Mouse (Mus musculus) MEL (cell line): ENCODE results near the gene Ets1. TPM values are rescaled to one million over a fixed set of nuclear protein-coding genes. Genes with fewer than 3 reads are reported as not detected.

Experiments
- DNase-seq: peaks from one replicate; pipeline ENCODE4 v3.0.0; 2011; ENCODE audit warnings: low read depth, low spot score
- H3K27ac ChIP-seq: 2 replicates; pipeline ENCODE4 v1.5.1; 2012; ENCODE audit warnings: low read depth, mild to moderate bottlenecking, control low read depth, low read length, moderate library complexity; ENCODE audit not compliant: control insufficient read depth
- H3K27me3 ChIP-seq, 2 experiments: fragments of 150-350 bp in 1 of 2; sonication (generic) in 1 of 2; 2 replicates each; pipeline ENCODE4 v1.6.1; 2012; ENCODE audit warnings: low read length in 2 of 2, mild to moderate bottlenecking in 2 of 2, improper control_type of control experiment in 1 of 2, moderate library complexity in 1 of 2; ENCODE audit not compliant: insufficient read depth in 2 of 2, control insufficient read depth in 1 of 2
- H3K36me3 ChIP-seq, 2 experiments: 2 replicates each; pipeline ENCODE4 v1.6.1; 2012 to 2014; ENCODE audit warnings: low read length in 2 of 2, improper control_type of control experiment in 1 of 2, inconsistent platforms in 1 of 2, mild to moderate bottlenecking in 1 of 2; ENCODE audit not compliant: insufficient read depth in 2 of 2, control insufficient read depth in 1 of 2
- H3K4me1 ChIP-seq, 2 experiments: fragments of 150-350 bp in 1 of 2; sonication (generic) in 1 of 2; 2 replicates each; pipeline ENCODE4 v1.6.1; 2012; ENCODE audit warnings: low read length in 2 of 2, improper control_type of control experiment in 1 of 2, mild to moderate bottlenecking in 1 of 2; ENCODE audit not compliant: insufficient read depth in 2 of 2, control insufficient read depth in 1 of 2
- H3K4me3 ChIP-seq, 2 experiments: fragments of 150-350 bp in 1 of 2; sonication (generic) in 1 of 2; 2 replicates each; pipeline ENCODE4 v1.5.1; 2012; ENCODE audit warnings: low read depth in 2 of 2, low read length in 2 of 2, mild to moderate bottlenecking in 2 of 2, moderate library complexity in 2 of 2, control low read depth in 1 of 2, improper control_type of control experiment in 1 of 2; ENCODE audit not compliant: control insufficient read depth in 1 of 2, insufficient read depth in 1 of 2
- H3K79me2 ChIP-seq: 2 replicates; pipeline ENCODE4 v1.6.1; 2012; ENCODE audit warnings: mild to moderate bottlenecking, low read length, moderate library complexity; ENCODE audit not compliant: control insufficient read depth, poor library complexity, insufficient read depth
- H3K9ac ChIP-seq: 2 replicates; pipeline ENCODE4 v1.6.1; 2012; ENCODE audit warnings: low read depth, mild to moderate bottlenecking, control low read depth, low read length, moderate library complexity; ENCODE audit not compliant: control insufficient read depth, poor library complexity, severe bottlenecking
- H3K9me3 ChIP-seq: fragments of 150-350 bp; sonication (generic); replicated peaks from 2 replicates; pipeline ENCODE4 v1.6.1; 2012; ENCODE audit warnings: mild to moderate bottlenecking, low read length, improper control_type of control experiment, moderate library complexity; ENCODE audit not compliant: insufficient read depth
- CHD2 ChIP-seq: IDR thresholded peaks from 2 replicates; pipeline ENCODE4 v1.6.1; 2011; ENCODE audit warnings: low read length, improper control_type of control experiment
- CTCF ChIP-seq, 3 experiments: IDR thresholded peaks in 2 of 3; conservative IDR thresholded peaks in 1 of 3; 2 replicates each; pipeline ENCODE4 v1.5.1; 2011 to 2012; ENCODE audit warnings: low read length in 3 of 3, low read depth in 2 of 3, mild to moderate bottlenecking in 2 of 3, improper control_type of control experiment in 1 of 3, inconsistent platforms in 1 of 3, mixed read lengths in 1 of 3, moderate library complexity in 1 of 3; ENCODE audit not compliant: control insufficient read depth in 1 of 3, insufficient read depth in 1 of 3, poor library complexity in 1 of 3, severe bottlenecking in 1 of 3
- E2F4 ChIP-seq: IDR thresholded peaks from 2 replicates; pipeline ENCODE4 v1.6.1; 2011; ENCODE audit warnings: low read depth, low read length, improper control_type of control experiment, borderline replicate concordance
- EP300 ChIP-seq, 2 experiments: IDR thresholded peaks; 2 replicates each; pipeline ENCODE4 v1.6.1; 2011; ENCODE audit warnings: improper control_type of control experiment in 2 of 2, low read length in 2 of 2, low read depth in 1 of 2, mild to moderate bottlenecking in 1 of 2
- ETS1 ChIP-seq: IDR thresholded peaks from 2 replicates; pipeline ENCODE4 v1.6.1; 2012; ENCODE audit warnings: low read depth, mild to moderate bottlenecking, inconsistent platforms, low read length, improper control_type of control experiment, moderate library complexity
- GATA1 ChIP-seq: IDR thresholded peaks from 2 replicates; pipeline ENCODE4 v1.6.1; 2011; ENCODE audit warnings: low read depth, low read length, improper control_type of control experiment
- JUND ChIP-seq: IDR thresholded peaks from 2 replicates; pipeline ENCODE4 v1.6.1; 2011; ENCODE audit warnings: low read depth, mild to moderate bottlenecking, improper control_type of control experiment, low read length
- KAT2A ChIP-seq: conservative IDR thresholded peaks from 2 replicates; pipeline ENCODE4 v1.6.1; 2012; ENCODE audit warnings: low read depth, low read length, improper control_type of control experiment, inconsistent platforms
- MAX ChIP-seq: IDR thresholded peaks from 2 replicates; pipeline ENCODE4 v1.6.1; 2011; ENCODE audit warnings: low read length, improper control_type of control experiment
- MAZ ChIP-seq: IDR thresholded peaks from 2 replicates; pipeline ENCODE4 v1.6.1; 2012; ENCODE audit warnings: low read depth, mild to moderate bottlenecking, inconsistent platforms, low read length, improper control_type of control experiment
- MEF2A ChIP-seq: IDR thresholded peaks from 2 replicates; pipeline ENCODE4 v1.6.1; 2014; ENCODE audit warnings: low read depth, mild to moderate bottlenecking, inconsistent platforms, low read length, improper control_type of control experiment; ENCODE audit not compliant: poor library complexity, insufficient replicate concordance, severe bottlenecking; ENCODE audit errors: extremely low read depth
- MXI1 ChIP-seq: IDR thresholded peaks from 2 replicates; pipeline ENCODE4 v1.6.1; 2011; ENCODE audit warnings: mild to moderate bottlenecking, low read depth, low read length, improper control_type of control experiment
- MYB ChIP-seq: IDR thresholded peaks from 2 replicates; pipeline ENCODE4 v1.6.1; 2011; ENCODE audit warnings: mild to moderate bottlenecking, low read depth, low read length, improper control_type of control experiment
- MYC ChIP-seq: IDR thresholded peaks from 2 replicates; pipeline ENCODE4 v1.6.1; 2011; ENCODE audit warnings: low read depth, mild to moderate bottlenecking, low read length, improper control_type of control experiment, moderate library complexity
- NELFE ChIP-seq: IDR thresholded peaks from 2 replicates; pipeline ENCODE4 v1.6.1; 2011; ENCODE audit warnings: low read depth, low read length, improper control_type of control experiment
- NRF1 ChIP-seq: IDR thresholded peaks from 2 replicates; pipeline ENCODE4 v1.6.1; 2014; ENCODE audit warnings: low read depth, mild to moderate bottlenecking, inconsistent platforms, low read length, improper control_type of control experiment, moderate library complexity; ENCODE audit not compliant: poor library complexity, insufficient read depth, severe bottlenecking
- POLR2A ChIP-seq, 2 experiments: IDR thresholded peaks; 2 replicates each; pipeline ENCODE4 v1.6.1; 2011 to 2012; ENCODE audit warnings: low read length in 2 of 2, mild to moderate bottlenecking in 2 of 2, control low read depth in 1 of 2, improper control_type of control experiment in 1 of 2, low read depth in 1 of 2, moderate library complexity in 1 of 2; ENCODE audit not compliant: control insufficient read depth in 1 of 2, insufficient read depth in 1 of 2, poor library complexity in 1 of 2
- RAD21 ChIP-seq: IDR thresholded peaks from 2 replicates; pipeline ENCODE4 v1.6.1; 2011; ENCODE audit warnings: mild to moderate bottlenecking, low read depth, low read length, improper control_type of control experiment
- RCOR1 ChIP-seq: IDR thresholded peaks from 2 replicates; pipeline ENCODE4 v1.6.1; 2012; ENCODE audit warnings: low read depth, mild to moderate bottlenecking, inconsistent platforms, low read length, improper control_type of control experiment
- SIN3A ChIP-seq: IDR thresholded peaks from 2 replicates; pipeline ENCODE4 v1.6.1; 2012; ENCODE audit warnings: low read length, improper control_type of control experiment, inconsistent platforms
- TAL1 ChIP-seq: IDR thresholded peaks from 2 replicates; pipeline ENCODE4 v1.6.1; 2012; ENCODE audit warnings: mild to moderate bottlenecking, inconsistent platforms, low read length, moderate library complexity, mixed read lengths
- TBP ChIP-seq: IDR thresholded peaks from 2 replicates; pipeline ENCODE4 v1.8.0; 2011; ENCODE audit warnings: low read depth, low read length, improper control_type of control experiment
- UBTF ChIP-seq: IDR thresholded peaks from 2 replicates; pipeline ENCODE4 v1.6.1; 2012; ENCODE audit warnings: low read depth, mild to moderate bottlenecking, inconsistent platforms, low read length, improper control_type of control experiment, moderate library complexity, borderline replicate concordance; ENCODE audit not compliant: insufficient read depth
- USF1 ChIP-seq: IDR thresholded peaks from 2 replicates; pipeline ENCODE4 v1.6.1; 2014; ENCODE audit warnings: low read depth, mild to moderate bottlenecking, inconsistent platforms, low read length, improper control_type of control experiment, moderate library complexity
- USF2 ChIP-seq, 2 experiments: IDR thresholded peaks; 2 replicates each; pipeline ENCODE4 v1.6.1; 2011 to 2012; ENCODE audit warnings: improper control_type of control experiment in 2 of 2, low read length in 2 of 2, borderline replicate concordance in 1 of 2, inconsistent platforms in 1 of 2, low read depth in 1 of 2, mild to moderate bottlenecking in 1 of 2; ENCODE audit not compliant: insufficient read depth in 1 of 2
- ZC3H11A ChIP-seq: IDR thresholded peaks from 2 replicates; pipeline ENCODE4 v1.6.1; 2012; ENCODE audit warnings: low read depth, mild to moderate bottlenecking, inconsistent platforms, low read length, improper control_type of control experiment
- ZKSCAN1 ChIP-seq: IDR thresholded peaks from 2 replicates; pipeline ENCODE4 v1.6.1; 2012; ENCODE audit warnings: low read depth, mild to moderate bottlenecking, inconsistent platforms, low read length, improper control_type of control experiment, moderate library complexity
- ZMIZ1 ChIP-seq: IDR thresholded peaks from 2 replicates; pipeline ENCODE4 v1.6.1; 2012; ENCODE audit warnings: low read depth, mild to moderate bottlenecking, inconsistent platforms, low read length, improper control_type of control experiment, moderate library complexity
- ZNF384 ChIP-seq: IDR thresholded peaks from 2 replicates; pipeline ENCODE4 v1.6.1; 2012; ENCODE audit warnings: low read depth, mild to moderate bottlenecking, inconsistent platforms, low read length, improper control_type of control experiment
- polyA plus RNA-seq, 2 experiments: library from polyadenylated mRNA; stranded (reverse) in 1 of 2; unstranded in 1 of 2; fragments of >175 nt in 1 of 2; fragments of >200 nt in 1 of 2; gene quantifications; 2 replicates each; pipeline versions ENCODE4 v1.2.1 to v1.2.4; 2012; ENCODE audit warnings: low replicate concordance in 2 of 2, low read depth in 1 of 2; ENCODE audit not compliant: insufficient read length in 2 of 2, insufficient read depth in 1 of 2, missing spikeins in 1 of 2
- total RNA-seq: library from RNA; depleted of rRNA; stranded (reverse); fragments of 300-350 nt; gene quantifications from 2 replicates; pipeline ENCODE4 v1.2.3, GENCODE M21; 2012

The Ets1 gene
- total and polyA plus RNA-seq, 3 experiments, result 0.10 to 0.19 TPM; not detected in 1

DNA sequence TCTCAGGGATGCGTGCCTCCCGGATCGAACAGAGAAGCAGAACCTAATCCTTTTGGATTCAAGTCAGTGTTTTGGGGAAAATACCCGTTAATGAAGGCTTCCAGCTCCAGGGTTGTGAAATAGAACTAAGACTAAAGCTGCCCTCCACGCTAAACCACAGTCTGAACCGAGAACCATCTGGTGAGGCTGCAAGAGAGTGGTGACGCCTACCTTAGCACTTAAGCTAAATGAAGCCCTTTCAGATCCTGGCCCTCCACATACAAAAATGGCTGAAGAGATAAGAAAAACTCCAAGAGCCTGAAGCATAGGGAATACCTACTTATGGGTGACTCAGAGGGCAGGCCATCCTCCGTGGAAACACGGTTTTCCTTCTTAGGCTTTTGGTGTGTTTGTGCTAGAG lies 100.0 kb downstream of the Ets1 start:
- no peaks in the 10 kb centered on the region for H3K79me2 ChIP-seq
- no peak for TF ChIP-seq GATA1
- TF ChIP-seq NRF1, result no peak
- TF ChIP-seq ZMIZ1, result no peak
- TF ChIP-seq UBTF, result no peak
- no peak for TF ChIP-seq MYB
- no peak for TF ChIP-seq CHD2
- no peak for TF ChIP-seq MEF2A
- TF ChIP-seq JUND, result no peak
- no peak for TF ChIP-seq RCOR1
- no peak for TF ChIP-seq CTCF (IDR thresholded peaks at IDR 0.05 in 2 of 3, conservative IDR thresholded peaks at IDR 0.05 in 1 of 3; ENCODE audit: control insufficient read depth in 1 of 3, insufficient read depth in 1 of 3, low read depth in 2 of 3, low read length in 3 of 3, poor library complexity in 1 of 3, severe bottlenecking in 1 of 3)
- no peak for TF ChIP-seq USF2 (IDR thresholded peaks at IDR 0.05; ENCODE audit: borderline replicate concordance in 1 of 2, insufficient read depth in 1 of 2, low read depth in 1 of 2, low read length in 2 of 2)
- TF ChIP-seq TBP, result no peak
- no peak for TF ChIP-seq USF1
- no peak for TF ChIP-seq EP300 (IDR thresholded peaks at IDR 0.05; ENCODE audit: low read depth in 1 of 2, low read length in 2 of 2)
- no peak for TF ChIP-seq NELFE
- TF ChIP-seq TAL1, result no peak
- no peak for TF ChIP-seq ZNF384
- no peak for TF ChIP-seq SIN3A
- no peak for TF ChIP-seq KAT2A
- no peak for TF ChIP-seq POLR2A (IDR thresholded peaks at IDR 0.05; ENCODE audit: control insufficient read depth in 1 of 2, insufficient read depth in 1 of 2, low read depth in 1 of 2, low read length in 2 of 2, poor library complexity in 1 of 2)
- no peak overlapping the region for H3K27ac ChIP-seq
- H3K4me1 ChIP-seq, result no peaks in the 10 kb centered on the region
- no peak overlapping the region for H3K9ac ChIP-seq
- H3K36me3 ChIP-seq, result no peaks in the 10 kb centered on the region
- H3K9me3 ChIP-seq, result no peaks in the 10 kb centered on the region
- no peak for DNase-seq
- H3K27me3 ChIP-seq, result no peaks in the 10 kb centered on the region
- no peak overlapping the region for H3K4me3 ChIP-seq

DNA sequence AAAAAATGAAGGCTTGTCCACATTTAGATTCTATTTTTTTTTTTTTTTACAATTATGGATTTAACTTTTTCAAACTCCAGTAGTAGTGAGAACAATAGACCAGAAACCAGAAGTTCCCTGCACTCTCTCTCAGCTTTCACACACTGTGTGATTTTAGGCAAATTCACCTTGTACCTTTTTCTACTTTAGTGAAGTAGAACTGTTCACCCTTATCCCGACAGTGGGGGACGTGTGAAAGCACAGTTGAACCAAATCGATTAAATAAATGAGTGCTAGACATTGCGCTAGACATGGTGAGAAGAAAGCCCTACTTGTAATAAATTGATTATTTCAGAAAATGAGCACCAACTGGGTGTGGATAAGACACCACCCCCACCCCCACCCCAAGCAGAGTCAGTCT lies 104.0 kb downstream of the Ets1 start:
- DNase-seq, result no peak
- H3K4me1 ChIP-seq, result no peaks in the 10 kb centered on the region
- no peaks in the 10 kb centered on the region for H3K36me3 ChIP-seq

More for the DNA sequence above, 104.0 kb downstream of the Ets1 start:
- no peak for TF ChIP-seq MXI1
- no peak for TF ChIP-seq EP300 (IDR thresholded peaks at IDR 0.05; ENCODE audit: low read depth in 1 of 2, low read length in 2 of 2)
- no peak for TF ChIP-seq ZC3H11A
- no peak for TF ChIP-seq MAX
- TF ChIP-seq ZKSCAN1, result no peak
- no peak for TF ChIP-seq ZNF384
- no peak for TF ChIP-seq MEF2A
- TF ChIP-seq RCOR1, result no peak
- TF ChIP-seq MYC, result no peak
- no peak for TF ChIP-seq SIN3A
- TF ChIP-seq CTCF (IDR thresholded peaks at IDR 0.05 in 2 of 3, conservative IDR thresholded peaks at IDR 0.05 in 1 of 3; ENCODE audit: control insufficient read depth in 1 of 3, insufficient read depth in 1 of 3, low read depth in 2 of 3, low read length in 3 of 3, poor library complexity in 1 of 3, severe bottlenecking in 1 of 3), result no peak
- no peak for TF ChIP-seq NRF1
- no peak for TF ChIP-seq ZMIZ1
- TF ChIP-seq MAZ, result no peak
- TF ChIP-seq RAD21, result no peak
- TF ChIP-seq ETS1, result no peak
- no peak for TF ChIP-seq E2F4
- Histone ChIP-seq H3K27ac (no peak overlapping the region), H3K27me3 (no peaks in the 10 kb centered on the region), H3K4me3 (no peak overlapping the region), H3K9ac (no peak overlapping the region), H3K9me3 (no peaks in the 10 kb centered on the region), H3K79me2 (no peaks in the 10 kb centered on the region)
